Mouse (Mus musculus) urinary bladder, postnatal 10 days (tissue): ENCODE results near the gene Dip2b.
A peak's percentile ranks its signal among the peaks of the same experiment; 100 is the strongest.

Source experiments
- DNase-seq: peaks from one replicate; pipeline ENCODE4 v3.0.0; 2022; ENCODE audit warnings: low spot score

Dip2b gene

GRCm38 (mm10) chr15:100084882-100085281 is 46.4 kb downstream of the Dip2b start:
- no peak for DNase-seq

DNA sequence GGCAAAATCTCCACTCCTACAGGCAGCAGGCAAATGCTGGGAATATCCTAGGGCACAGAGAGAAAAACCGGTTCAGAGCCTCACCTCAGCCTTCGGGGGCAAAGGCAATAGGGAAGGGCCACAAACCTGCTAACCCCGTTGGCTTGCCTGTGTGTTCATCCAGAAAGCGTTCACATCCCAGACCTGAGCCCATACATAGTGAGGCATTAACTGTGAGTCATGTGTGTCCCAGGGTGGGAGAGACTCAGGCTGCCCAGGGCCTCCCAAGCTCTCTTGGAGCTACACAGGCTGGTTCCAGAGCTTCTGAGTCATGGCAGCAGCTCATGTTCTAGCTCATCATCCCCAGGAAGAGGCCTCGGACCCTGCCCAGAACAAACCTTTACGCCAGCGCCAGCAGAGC is 49.6 kb downstream of the Dip2b start:
- DNase-seq, result no peak

DNA sequence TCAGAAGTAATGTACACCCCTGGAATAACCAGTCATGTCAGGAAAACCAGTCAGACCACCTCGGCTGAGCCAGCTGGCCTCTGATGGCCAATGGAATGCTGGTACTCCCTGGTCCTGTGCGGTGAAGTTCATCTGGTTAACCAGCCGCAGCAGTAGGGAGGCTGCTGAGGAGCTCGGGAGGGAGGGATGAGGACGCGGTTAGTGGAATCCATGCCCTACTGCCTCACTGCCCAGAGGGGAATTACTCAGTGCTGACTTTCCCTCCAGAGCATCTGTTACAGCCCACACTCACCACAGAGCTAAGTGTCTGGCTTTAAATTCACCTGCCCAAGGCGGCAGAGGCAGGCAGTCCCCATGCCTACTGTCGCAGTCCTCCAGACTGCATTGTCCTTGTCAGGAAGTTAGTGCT is 51.2 kb downstream of the Dip2b start:
- no peak for DNase-seq

- no peak for DNase-seq
Observed at GRCm38 (mm10) chr15:100091818-100092217, 53.4 kb downstream of the Dip2b start.

- DNase-seq, result no peak
Observed at GRCm38 (mm10) chr15:100092258-100092657, 53.8 kb downstream of the Dip2b start.

GRCm38 (mm10) chr15:100096587-100097428 is 58.3 kb downstream of the Dip2b start:
- no peak for DNase-seq

DNA sequence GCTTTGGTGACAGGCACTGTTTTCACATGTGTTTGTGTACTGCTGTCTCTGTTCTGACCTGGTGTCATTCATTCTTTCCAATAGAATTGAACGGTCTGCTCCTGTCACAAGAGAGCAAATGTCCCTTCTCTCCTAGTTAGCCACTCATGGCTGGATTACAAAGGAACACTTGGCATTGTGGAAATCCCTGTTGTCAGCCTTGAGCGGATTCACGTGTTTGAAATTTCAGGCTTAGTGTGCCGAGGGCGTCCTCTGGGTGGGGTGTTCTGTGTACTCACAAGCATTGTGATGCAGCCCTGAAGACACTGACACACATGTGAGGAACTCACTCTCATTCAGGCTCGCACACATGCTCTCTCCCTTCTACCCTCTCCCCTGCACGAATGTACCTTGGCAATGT is 61.9 kb downstream of the Dip2b start:
- DNase-seq, result no peak

- no peak for DNase-seq
Observed at GRCm38 (mm10) chr15:100101206-100101605, 62.7 kb downstream of the Dip2b start.

DNA sequence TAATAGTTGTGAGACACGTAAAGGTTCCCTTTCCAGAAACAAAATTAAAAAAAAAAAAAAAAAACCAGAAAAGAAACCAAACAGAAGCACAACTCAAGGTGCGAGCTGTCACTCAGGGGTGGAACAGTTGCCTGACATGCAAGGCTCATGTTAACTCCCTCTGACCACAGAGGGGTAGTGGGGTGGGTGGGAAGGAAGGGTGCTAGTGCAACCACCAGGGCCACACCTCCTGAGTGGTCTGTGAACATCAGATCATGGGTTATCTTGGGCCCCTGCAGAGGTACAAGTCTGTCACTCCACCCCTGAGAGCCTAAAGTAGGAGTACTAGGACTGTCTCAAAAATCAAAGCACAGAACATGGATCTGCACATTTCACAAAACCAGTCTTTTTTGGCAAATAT is 65.7 kb downstream of the Dip2b start:
- DNase-seq, result no peak

GRCm38 (mm10) chr15:100108071-100108782 is 69.8 kb downstream of the Dip2b start:
- DNase-seq, result no peak

DNA sequence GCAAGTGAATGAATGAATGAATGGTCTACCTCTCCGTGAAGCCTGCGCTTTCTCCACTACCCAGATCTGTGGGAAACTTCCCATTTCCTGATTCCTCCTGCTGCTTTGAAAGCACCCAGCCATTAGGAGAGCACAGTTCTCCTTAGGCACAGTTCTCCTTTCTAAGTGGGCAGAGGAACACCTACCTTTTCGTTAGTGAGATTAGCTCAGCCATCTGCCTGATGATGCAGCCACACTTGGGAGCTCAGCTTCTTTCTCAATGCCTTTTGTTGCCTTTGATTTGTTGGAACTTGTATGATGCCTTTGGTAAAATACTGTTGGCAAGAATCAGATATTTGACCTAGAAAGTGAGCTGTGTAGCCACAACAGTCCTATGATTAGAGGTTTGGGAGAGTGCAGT is 71.5 kb downstream of the Dip2b start:
- DNase-seq, result no peak

- DNase-seq, result no peak
Observed at GRCm38 (mm10) chr15:100111891-100112290, 73.4 kb downstream of the Dip2b start.

DNA sequence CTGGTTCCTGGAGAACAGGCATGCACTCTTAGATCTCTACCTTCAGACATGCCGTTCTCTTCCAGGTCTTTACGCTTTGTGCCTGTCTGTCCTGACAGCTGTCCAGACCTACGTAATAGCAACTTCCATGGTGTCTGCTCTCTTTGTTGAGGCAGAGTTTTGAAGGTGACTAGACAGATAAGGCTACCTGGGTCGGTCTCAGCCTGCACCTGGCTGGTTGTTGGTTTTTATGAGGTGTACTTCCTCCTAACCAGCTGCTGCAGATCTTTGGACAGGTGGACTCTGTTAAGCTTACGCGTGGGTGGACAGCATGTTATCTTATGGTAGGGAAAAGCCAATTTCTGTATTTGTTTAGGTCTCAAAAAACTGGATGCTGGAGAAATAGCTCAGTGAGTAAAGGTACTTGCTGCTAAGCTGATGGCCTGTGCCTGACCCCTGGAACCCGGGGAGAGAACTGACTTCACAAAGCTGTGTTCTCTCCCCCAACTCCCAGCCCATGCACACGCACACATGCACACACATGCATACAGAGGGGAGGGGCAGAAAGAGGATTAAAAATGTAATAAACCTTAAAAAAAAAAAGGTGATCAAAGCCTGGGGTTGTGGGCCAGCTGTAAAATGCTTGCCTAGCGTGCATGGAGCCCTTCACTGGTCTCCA is 74.0 kb downstream of the Dip2b start:
- no peak for DNase-seq

DNA sequence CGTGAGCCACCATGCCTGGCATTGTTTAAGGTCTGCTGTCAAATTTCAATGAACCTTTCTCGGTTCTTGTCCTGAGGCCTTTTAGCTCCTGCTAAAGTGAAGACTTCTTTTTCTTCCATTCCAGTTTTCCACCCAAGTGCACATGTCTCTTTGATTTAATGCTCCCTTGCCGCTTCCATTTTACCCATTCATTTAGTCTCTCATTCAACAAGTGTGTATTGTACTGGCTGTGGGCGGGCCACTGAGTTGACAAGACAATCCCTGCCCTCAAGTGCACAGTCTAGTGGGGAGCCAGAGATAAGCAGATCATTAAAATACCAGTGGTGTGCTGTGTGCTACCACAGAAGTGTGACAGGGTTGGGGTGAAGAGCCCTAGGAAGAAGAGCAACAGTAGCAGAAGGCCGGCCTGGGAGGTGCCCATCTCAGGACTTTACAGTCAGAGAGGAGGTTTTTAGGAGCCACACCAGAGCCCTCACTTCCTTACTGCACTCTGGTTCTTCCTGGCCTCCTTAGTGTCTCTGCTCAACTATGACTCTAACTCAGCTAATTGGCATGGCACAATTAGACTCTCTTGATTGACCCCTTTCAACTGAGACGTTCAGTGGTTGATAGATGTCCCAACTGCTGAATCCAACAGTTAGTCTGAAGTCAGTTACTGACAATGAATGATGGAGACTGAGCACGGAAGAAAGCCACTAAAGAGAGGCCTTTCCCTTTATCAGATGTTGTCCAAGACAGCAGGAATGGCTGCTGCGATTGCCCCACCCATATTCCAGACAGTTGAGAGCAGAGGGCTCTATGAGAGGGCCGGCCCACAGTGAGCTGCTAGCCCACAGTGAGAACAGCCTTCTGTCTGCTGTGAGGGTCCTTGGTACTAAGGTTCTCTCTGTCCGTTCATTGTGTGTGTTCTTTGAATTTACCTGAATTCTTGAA is 75.1 kb downstream of the Dip2b start:
- no peak for DNase-seq

GRCm38 (mm10) chr15:100115416-100115815 is 77.0 kb downstream of the Dip2b start:
- no peak for DNase-seq

- DNase-seq, result no peak
Observed at GRCm38 (mm10) chr15:100116325-100116724, 77.9 kb downstream of the Dip2b start.

DNA sequence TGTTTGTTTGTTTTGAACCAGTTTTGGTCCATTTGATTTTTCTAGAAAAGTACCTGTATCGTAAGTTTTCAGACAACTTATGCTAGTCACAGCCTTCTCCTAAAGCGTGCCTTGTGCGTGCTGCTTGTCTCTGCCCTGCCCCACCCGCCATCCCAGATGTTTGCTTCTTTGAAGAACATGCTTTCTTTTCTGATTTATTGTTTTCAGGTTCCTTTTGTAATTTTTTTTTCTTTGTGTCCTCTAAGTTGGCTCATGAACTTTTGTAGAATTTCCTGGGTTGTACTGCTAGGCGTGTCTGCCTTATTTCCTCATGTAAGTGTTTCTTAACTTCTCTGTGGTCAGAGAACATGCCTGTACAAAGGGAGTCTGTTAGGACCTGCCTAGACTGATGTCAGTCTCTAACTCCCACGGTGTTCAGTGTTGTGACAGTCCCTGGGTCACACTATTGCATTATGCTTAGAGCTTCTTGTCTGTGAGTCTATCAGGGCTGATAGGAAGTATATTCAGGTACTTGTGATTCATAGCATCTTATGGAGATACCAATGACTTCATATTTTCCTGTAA is 80.8 kb downstream of the Dip2b start:
- no peak for DNase-seq

GRCm38 (mm10) chr15:100121437-100121836 is 83.0 kb downstream of the Dip2b start:
- DNase-seq, result no peak

DNA sequence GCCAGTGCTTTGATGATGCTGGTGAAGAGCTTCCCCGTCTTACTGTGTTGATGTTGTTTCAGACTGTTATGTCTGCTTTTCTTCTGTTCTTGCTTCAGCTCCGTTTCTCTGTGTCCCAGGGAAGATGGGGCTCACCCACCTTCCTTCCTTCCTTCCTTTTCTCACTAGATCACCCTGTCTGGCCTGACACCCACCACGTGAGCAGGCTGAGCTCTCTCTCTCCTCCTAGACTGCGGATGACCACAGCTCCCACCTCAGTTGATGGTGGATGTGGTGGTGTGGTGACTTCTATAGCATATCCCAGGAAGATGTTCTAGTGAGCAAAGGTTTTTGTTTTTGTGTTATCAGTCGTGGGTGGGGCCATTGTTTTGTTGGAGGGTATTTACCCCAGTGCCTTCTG is 85.4 kb downstream of the Dip2b start:
- DNase-seq, result no peak

- no peak for DNase-seq
Observed at GRCm38 (mm10) chr15:100125245-100125644, 86.8 kb downstream of the Dip2b start.

- DNase-seq, result peak; percentile 52
Observed at GRCm38 (mm10) chr15:100126456-100127107, 88.1 kb downstream of the Dip2b start.
